Mouse (Mus musculus) testis, adult 2 months (tissue): ENCODE data around the gene Pkd2l1. TPM values are rescaled to one million over a fixed set of nuclear protein-coding genes. Genes with fewer than 3 reads are reported as not detected.

ENCODE experiments used
- H3K27ac ChIP-seq: fragments of 200-500 bp; 2 replicates; pipeline ENCODE4 v1.5.1; 2012; ENCODE audit warnings: low read depth, low read length; ENCODE audit not compliant: control insufficient read depth, insufficient read depth
- H3K27me3 ChIP-seq: fragments of 200-500 bp; 2 replicates; pipeline ENCODE4 v1.6.1; 2012; ENCODE audit warnings: mild to moderate bottlenecking, low read length, moderate library complexity; ENCODE audit not compliant: control insufficient read depth, insufficient read depth
- H3K36me3 ChIP-seq: fragments of 200-500 bp; 2 replicates; pipeline ENCODE4 v1.6.1; 2012; ENCODE audit warnings: mild to moderate bottlenecking, low read length; ENCODE audit not compliant: control insufficient read depth, insufficient read depth
- H3K4me1 ChIP-seq: fragments of 200-500 bp; 2 replicates; pipeline ENCODE4 v1.6.1; 2012; ENCODE audit warnings: low read length; ENCODE audit not compliant: control insufficient read depth, insufficient read depth
- H3K4me3 ChIP-seq: fragments of 200-500 bp; 2 replicates; pipeline ENCODE4 v1.5.1; 2012; ENCODE audit warnings: low read depth, mild to moderate bottlenecking, low read length, moderate library complexity, mixed read lengths; ENCODE audit not compliant: control insufficient read depth
- CTCF ChIP-seq: fragments of 200-500 bp; IDR thresholded peaks from 2 replicates; pipeline ENCODE4 v1.5.1; 2012; ENCODE audit warnings: low read depth, mild to moderate bottlenecking, inconsistent platforms, low read length, moderate library complexity; ENCODE audit not compliant: control insufficient read depth, insufficient read depth, insufficient replicate concordance
- POLR2A ChIP-seq: fragments of 200-500 bp; IDR thresholded peaks from 2 replicates; pipeline ENCODE4 v1.6.1; 2012; ENCODE audit warnings: low read depth, mild to moderate bottlenecking, inconsistent platforms, low read length, moderate library complexity; ENCODE audit not compliant: control insufficient read depth
- polyA plus RNA-seq: library from polyadenylated mRNA; depleted of rRNA; stranded (reverse); fragments of >200 nt; gene quantifications from 2 replicates; pipeline ENCODE4 v1.2.3, GENCODE M21; 2012; rRNA removed

Pkd2l1 gene
- 9.2 and 11.5 TPM in 2 replicates for polyA plus RNA-seq

DNA sequence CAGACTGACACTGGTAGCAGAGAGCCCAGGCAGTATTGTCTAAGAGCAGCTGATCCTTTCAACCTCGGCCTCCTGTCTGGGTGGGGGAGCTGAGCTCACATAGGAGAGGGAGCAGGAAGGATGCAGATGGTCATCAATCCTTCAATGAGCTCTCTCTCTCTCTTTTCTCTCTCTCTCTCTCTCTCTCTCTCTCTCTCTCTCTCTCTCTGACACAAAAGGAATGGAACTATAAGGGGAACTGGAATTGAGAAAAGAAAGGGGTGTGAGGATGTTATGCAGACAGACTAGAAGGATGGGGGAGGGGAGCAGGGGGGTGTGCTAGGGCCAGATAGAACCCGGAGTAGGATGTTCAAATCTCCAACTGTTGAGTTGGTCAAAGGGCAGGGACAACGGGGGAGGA lies at the start of gene Pkd2l1:
Pkd2l1 (minus strand) TSS at position 101 of the 400 bp plus-strand sequence.
- H3K4me3 ChIP-seq = no peak within 1 kb of the TSS
- H3K36me3 ChIP-seq = no peaks in the 10 kb centered on the region
- H3K4me1 ChIP-seq = peaks cover 3% of the 10 kb centered on the region
- H3K27me3 ChIP-seq = no peaks in the 10 kb centered on the region
- TF ChIP-seq POLR2A (no peak), CTCF (no peak)
- no peak within 1 kb of the TSS for H3K27ac ChIP-seq

DNA sequence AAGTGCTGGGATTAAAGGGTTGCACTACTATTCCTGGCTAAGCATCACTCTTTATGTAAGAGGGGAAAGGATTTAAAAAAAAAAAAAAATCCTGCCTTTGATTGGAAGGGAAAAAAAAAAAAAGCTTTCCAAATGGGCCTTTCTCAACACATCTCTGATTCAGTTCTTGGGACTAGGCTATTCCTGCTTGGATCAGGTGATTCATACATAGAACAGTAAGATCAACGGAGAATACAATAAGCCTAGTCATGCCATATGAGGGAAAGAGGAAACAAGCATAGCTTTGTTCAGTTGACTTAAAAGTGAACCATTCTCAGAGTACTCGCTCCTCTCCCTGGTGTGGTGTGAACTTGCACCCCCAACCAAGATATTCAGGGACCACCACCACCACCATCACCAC lies 46.7 kb upstream of the Pkd2l1 start:
- Histone ChIP-seq H3K36me3 (no peaks in the 10 kb centered on the region), H3K4me3 (no peak overlapping the region), H3K27me3 (no peaks in the 10 kb centered on the region), H3K27ac (peak overlapping the region; percentile 56), H3K4me1 (peaks cover 2% of the 10 kb centered on the region; the same call in 1 of the 2 replicates)
- TF ChIP-seq CTCF (no peak), POLR2A (no peak)

DNA sequence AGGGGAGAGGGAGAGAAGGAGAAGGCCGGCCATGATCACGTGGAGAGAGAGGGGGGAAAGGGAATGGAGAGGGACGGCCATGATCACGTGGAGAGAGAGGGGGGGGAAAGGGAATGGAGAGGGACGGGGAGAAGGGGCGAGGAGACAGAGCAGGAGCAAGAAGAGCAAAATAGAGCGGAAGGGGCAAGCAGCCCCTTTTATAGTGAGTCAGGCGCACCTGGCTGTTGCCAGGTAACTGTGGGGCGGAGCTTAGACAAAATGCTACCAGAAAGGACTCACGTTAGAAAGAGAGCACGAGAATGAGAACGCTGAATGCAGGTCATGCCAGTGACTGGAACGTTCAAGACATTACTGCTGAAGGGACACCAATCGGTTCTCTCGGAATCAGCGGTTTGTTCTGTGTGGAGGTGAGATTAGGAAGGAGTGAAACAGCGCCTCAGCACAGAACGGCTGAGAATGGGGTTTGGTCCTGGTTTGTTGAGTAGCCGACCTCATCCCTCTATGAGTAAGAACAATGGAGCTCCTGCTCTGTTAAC lies 45.3 kb upstream of the Pkd2l1 start:
- H3K4me3 ChIP-seq = peak overlapping the region; percentile 63
- peak overlapping the region; percentile 9; the same call in 1 of the 2 replicates for H3K27ac ChIP-seq
- no peaks in the 10 kb centered on the region for H3K36me3 ChIP-seq

DNA sequence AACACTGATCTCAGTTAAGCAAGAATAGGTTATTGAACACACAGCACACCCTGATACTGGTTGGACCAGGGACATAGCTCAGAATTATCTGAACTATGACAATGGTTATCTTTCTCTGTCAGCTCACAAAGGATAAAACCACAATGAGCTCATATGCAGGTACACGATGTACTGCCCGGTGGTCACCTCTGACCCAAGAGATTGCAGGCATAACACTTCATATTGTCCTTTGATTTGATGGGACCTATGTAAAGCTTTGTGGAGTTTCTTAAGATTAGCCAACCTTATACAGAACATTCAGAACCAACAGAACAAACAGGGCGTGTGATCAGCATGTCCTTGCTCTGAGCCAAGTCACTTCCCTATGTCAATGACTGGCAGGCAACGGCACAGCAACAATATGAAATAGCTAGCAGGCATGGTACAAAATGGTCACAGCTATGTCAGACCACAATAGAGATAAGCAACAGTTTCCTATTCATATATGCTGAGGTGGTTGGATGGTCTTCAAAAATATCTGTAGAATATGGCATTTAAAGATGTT lies 39.4 kb upstream of the Pkd2l1 start:
- TF ChIP-seq POLR2A = no peak
- no peak for TF ChIP-seq CTCF
- no peak overlapping the region for H3K4me3 ChIP-seq
- no peaks in the 10 kb centered on the region for H3K36me3 ChIP-seq
- H3K27me3 ChIP-seq = no peaks in the 10 kb centered on the region
- H3K4me1 ChIP-seq = no peaks in the 10 kb centered on the region
- no peak overlapping the region for H3K27ac ChIP-seq

More for the DNA sequence above, 45.3 kb upstream of the Pkd2l1 start:
- Histone ChIP-seq H3K27me3 (no peaks in the 10 kb centered on the region), H3K4me1 (peaks cover 2% of the 10 kb centered on the region; the same call in 1 of the 2 replicates)
- TF ChIP-seq POLR2A (no peak), CTCF (no peak)

DNA sequence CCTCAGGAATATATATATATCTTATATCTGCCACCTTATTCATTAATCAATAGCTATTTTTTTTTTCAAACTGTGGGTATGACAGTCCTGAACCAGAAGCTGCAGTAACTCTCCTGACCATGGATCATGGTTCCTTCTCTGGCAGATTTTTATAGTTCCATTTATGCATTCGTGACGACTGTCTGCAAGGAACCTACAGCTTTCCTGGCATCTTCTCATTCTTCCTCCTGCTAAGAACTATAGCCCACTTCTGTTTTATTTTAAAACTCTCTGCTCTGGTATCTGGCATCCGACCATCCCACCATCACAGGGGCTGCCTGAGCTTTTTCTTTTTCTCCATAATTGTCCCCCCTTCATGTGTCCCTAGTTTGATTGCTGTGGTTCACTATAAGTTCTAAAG lies 38.0 kb upstream of the Pkd2l1 start:
- no peak overlapping the region for H3K4me3 ChIP-seq
- no peaks in the 10 kb centered on the region for H3K27me3 ChIP-seq
- TF ChIP-seq POLR2A (no peak), CTCF (no peak)
- no peak overlapping the region for H3K27ac ChIP-seq
- no peaks in the 10 kb centered on the region for H3K36me3 ChIP-seq
- no peaks in the 10 kb centered on the region for H3K4me1 ChIP-seq

DNA sequence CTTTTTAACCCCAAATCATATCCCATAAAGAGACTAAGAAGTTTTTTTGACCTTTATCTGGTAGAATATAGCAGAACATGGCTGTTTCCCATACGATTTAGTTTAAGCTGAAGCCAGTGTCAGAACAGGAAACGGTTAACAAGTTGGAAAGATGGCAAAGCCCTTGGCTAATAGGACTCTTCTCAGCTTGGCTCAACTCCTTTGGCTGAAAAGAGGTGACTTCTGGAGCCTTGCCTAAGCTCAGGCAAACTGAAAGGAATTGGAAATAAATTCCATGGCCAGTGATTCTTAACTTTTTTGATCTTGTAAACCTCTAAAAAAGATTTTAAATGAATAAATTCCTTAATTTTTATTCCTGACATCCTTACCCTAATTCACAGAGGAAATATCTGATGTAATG lies 37.5 kb upstream of the Pkd2l1 start:
- no peak for TF ChIP-seq POLR2A
- Histone ChIP-seq H3K4me1 (no peaks in the 10 kb centered on the region), H3K4me3 (no peak overlapping the region), H3K36me3 (no peaks in the 10 kb centered on the region), H3K27me3 (no peaks in the 10 kb centered on the region), H3K27ac (no peak overlapping the region)

DNA sequence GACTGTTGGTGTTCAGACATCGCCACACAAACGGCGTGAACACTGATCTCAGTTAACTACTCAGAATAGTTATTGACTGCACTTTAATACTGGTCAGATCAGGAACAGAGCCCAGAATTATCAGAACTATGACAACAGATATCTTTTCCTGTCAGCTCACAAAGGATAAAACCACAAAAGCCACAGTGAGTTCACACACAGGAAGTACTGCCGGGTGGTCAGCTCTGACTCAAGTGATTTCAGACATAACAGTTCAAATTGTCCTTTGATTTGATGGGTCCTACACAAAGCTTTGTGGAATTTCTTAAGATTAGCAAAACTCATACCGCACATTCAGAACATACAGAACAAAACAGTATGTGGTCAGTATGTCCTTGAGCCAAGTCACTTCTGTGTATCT lies 33.5 kb upstream of the Pkd2l1 start:
- Histone ChIP-seq H3K4me3 (no peak overlapping the region), H3K36me3 (no peaks in the 10 kb centered on the region), H3K4me1 (no peaks in the 10 kb centered on the region), H3K27me3 (no peaks in the 10 kb centered on the region), H3K27ac (no peak overlapping the region)
- TF ChIP-seq POLR2A (no peak), CTCF (no peak)

DNA sequence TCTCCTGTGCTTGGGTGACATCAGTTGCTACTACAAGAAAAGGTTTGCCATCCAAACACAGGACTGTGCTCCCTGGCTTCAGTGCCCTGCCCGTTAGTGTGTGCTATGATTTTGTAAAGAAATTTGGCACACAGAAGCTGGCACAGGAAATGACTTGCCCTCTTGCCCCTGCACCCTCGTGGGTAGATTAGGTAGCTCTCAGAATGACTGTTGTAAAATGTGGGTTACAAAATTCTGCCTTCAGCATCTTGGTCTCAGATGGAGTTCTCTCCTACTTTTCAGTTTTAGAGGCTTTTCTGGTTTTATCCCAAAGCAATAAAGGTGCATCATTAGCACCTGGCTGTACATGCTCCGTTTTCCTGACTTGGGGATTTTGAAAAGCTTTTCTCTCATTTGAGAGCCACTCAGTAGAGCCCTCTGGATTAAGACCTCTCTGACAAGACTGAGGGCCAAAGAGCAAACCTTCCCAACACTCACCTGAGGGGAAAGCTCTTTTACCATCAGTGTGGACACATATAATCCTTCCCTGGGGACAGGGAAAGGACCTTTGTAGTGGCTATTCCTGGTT lies 25.8 kb upstream of the Pkd2l1 start:
- Histone ChIP-seq H3K4me1 (no peaks in the 10 kb centered on the region), H3K4me3 (no peak overlapping the region), H3K27ac (no peak overlapping the region), H3K36me3 (no peaks in the 10 kb centered on the region), H3K27me3 (no peaks in the 10 kb centered on the region)
- no peak for TF ChIP-seq POLR2A
- no peak for TF ChIP-seq CTCF
